Mouse (Mus musculus) T-helper 17 cell (primary cell): ENCODE measurements around the gene a.
"Not testable (repeated sequence)": the region's sequence is repeated elsewhere in the genome, so short reads cannot be mapped to it uniquely, and the experiment has no call there.

Source experiments
- in situ Hi-C, 2 experiments: fragments of 300-600 bp; cut with MboI, MseI; formaldehyde crosslinking; loops; 1 replicate in 1 of 2; 2 replicates in 1 of 2; pipeline ENCODE4 v1.15.1; 2025; ENCODE audit warnings: high pct_unique_total_duplicates in 2 of 2

a gene

DNA sequence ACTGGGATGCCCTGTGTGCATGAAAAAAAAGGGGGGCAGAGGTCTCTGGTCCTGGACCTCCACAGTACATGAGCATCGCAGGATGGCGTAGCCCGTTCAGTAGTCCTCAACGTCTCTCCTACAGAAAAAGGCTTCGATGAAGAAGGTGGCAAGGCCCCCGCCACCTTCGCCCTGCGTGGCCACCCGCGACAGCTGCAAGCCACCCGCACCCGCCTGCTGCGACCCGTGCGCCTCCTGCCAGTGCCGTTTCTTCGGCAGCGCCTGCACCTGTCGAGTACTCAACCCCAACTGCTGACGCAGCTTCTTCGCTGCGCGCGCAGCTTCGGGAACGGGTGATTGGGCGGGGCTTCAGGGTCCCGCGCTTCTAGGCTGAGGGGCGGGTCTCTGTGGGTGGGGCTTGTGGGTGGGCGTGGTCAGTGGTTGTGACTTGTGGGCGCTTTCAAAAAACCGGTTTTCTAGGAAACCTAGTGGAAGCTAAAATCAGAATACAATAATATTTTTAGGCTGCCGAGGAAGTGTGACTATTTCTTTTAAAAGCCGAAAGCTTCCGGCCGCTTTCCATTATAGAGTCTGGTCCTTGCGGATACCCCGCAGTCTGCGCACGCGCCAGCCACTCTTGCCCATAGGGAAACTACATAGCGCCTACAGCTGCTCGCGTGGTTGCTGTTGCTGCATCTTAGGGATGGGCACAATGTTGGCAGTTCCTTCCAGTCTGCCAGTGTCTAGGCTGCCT, 259.5 kb downstream of the a start:
- in situ Hi-C loops = no loop called here

DNA sequence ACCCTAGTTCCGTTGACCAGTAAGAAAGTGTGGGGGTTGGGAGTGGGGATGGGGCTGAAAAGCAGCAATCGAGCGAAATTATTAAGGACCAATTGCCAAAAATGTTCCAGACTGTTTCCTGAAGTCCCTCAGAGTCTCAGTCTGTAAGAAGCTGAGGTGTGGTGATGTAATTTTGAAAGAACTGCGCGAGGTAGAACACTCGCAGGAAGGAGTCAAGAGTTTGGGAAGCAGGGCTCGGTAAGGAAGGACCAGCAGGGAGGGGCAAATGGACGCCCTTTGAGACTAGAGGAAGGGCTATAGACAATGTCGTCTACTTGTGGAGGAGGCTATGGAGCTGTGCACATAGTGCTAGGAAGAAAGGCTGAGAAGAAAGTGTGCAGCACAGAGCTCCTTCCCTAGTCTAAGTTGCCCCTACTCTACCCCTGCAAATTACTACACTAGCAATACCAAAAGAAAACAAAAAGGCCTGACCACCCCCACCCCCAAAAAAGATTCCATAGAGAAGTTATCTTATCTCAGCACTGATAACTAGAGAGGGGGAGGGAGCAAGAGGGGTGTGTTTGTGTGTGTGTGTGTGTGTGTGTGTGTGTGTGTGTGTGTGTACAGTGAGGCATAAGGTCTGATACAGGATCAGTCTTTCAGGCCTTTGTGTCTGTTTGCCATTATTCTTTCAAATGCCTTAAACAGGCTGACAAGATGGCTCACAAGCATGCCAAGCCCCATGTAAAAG, 260.6 kb downstream of the a start:
- in situ Hi-C loops = no loop called here

DNA sequence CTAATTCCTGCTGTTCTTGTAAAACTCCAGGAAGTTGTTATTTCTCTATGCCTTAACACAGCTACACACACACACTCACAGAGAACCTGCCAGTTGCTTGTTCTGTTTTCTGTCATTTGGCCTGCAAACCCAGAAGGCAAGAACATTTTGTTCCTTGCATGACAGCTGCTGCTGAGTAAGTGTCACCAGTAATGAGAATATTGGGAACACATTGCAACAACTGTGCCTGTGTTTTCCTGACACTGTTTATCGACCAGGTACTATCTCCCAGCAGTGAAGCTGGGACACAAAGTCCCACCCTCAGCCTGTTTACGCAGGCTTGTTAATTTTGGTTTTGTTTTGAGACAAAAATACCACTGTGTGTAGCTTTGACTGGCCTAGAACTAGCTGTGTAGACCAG, 261.5 kb downstream of the a start:
- in situ Hi-C loops = no loop called here

DNA sequence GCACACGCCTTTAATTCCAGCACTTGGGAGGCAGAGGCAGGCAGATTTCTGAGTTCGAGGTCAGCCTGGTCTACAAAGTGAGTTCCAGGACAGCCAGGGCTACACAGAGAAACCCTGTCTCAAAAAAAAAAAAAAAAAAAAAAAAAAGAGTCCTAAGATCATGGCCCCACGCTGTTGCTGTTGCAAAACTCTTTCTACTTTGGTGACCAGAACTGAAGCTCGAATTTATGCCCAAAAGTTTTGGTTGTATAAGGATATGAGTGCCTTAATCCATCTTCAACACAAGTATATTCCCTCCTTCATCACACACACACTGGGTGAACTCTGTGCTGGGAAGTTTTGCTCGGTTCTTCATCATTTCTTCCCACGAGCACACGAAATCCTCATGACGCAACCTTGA, 262.3 kb downstream of the a start:
- in situ Hi-C loops = not testable (repeated sequence)

DNA sequence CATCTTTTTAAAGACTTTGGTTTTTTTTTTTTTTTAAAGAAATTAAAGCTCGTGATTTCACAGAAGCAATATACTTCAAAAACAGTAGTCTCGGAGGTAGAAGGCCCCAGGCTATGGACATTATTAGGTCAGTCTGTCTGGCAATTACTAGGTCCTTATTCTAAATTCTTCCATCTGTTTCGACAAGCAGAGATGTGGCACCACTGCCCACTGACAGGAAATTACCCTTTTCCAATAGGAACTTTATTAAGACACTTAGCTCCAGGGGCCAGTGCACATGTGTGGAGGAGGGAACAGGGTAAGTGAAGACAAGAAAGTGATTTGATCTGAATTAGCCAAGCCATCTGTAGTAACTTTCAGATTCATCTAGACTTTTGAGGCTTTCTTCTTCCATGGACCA, 263.5 kb downstream of the a start:
- in situ Hi-C loops = no loop called here

DNA sequence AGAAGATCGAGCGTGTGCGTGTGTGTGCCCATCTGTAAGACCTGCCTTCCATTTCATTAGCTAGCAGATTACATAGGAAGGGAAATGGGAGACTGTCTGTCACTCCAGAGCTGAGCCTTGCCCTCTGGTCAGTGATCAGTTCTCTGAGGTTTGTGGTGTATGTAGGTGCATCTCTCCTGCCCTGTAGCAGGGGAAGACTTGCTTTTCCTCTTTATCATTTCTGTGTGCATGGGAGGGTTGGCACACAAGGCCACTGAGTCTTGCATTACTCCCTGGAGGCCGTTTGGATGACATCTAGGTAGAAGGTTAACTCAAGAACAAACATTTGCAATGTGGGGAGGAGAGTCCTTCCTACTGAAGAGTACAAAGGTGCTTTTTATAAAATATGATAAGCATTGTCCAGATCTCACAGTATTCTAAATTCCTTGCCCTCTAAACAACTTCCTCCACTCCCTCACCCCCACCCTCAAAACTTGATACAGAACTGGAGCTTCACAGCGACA, 264.9 kb downstream of the a start:
- in situ Hi-C loops = no loop called here

DNA sequence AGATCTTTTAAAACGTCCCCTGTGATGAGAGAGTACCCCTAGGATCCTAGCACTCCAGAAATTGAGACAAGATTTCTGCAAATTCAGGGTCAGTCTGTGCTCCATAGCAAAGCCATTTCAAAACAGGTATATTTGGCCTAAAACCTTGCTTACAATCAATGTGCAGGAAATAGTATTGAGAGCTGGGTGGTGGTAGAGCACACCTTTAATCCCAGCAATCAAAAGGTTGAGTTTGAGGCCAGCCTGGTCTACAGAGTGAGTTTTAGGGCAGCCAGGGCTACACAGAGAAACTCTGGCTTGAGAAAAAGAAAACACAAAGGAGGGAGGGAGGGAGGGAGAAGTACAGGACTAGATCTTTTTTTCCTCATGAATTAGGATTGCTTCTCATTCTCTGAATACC, 266.2 kb downstream of the a start:
- in situ Hi-C loops = no loop called here

DNA sequence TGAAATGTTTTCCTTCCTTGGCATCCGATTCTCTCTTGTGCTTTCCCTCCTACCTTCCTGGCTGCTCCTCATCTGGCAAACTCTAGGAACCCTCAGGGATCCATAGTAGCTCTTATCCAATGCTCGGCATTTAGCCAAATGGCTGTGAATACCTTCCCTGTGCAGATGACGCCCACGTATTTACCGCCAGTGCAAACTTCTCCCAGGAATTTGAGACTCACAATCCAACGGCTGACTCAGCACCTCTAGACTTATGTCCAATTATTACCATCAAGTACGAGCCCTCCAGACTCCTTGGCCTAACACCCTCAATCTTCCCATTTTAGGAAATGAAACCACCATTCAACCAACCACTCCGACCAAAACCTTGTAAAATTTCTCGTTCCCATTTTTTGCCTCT, 279.8 kb downstream of the a start:
- in situ Hi-C loops = loop anchor here in 1 of 2 experiments (10.0 kb wide), 2 partner anchors 336 to 1116 kb away; no protein-coding TSS in a partner anchor

DNA sequence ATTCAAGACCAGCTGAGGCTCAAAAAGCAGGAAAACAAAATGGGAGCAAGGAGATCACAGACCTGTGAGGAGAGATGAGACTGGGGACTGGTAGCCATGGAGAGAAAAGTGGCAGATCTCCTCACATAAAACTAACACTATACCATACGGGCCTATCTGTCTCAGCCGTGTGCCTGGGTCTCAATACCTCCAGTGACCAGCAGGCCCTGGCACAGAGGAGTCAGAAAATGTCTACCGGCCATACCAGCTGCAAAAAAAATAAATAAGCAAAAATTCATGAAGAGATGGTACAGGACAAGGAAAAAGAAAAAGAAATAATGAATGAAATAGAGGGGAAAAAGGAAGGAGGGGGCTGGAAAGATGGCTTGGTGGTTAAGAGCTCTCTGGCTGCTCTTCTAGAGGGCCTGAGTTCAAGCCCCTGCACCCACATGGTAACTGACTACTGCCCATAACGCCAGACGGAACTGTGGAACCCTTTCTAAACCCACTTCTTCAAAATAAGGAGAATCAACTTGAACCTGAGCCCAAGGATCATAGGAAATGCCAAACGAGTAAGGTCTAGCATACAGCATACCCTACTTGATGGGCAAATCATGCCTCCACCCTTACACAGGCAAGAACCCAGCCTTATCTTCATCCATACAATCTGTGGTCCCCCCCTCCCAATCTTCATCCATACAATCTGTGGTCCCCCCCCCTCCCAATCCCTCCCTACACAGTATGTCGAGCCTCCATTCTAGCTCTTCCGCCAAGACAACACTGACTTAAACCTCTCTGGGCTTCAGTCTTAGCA, 281.3 kb downstream of the a start:
- in situ Hi-C loops = loop anchor here in 1 of 2 experiments (10.0 kb wide), 2 partner anchors 338 to 1118 kb away; no protein-coding TSS in a partner anchor

DNA sequence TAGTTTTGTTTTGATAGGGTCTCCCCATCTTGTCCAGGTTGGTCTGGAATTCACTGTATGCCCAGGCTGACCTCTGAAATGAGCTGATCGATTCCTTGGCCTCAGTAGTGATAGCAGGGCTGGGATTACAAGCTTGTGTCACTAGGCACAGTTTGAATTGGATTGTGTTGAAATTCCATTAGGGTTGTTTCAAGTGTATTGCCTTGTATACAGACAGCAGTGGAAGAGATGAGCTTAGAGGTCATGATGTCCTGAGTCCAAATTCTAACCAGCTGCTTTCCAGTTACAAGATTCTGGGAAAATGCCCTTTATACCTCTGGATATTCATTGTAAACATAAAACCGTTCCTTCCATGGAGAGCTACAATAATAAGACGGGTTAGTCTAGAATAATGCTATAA, 282.1 kb downstream of the a start:
- in situ Hi-C loops = loop anchor here in 1 of 2 experiments (10.0 kb wide), 2 partner anchors 339 to 1119 kb away; no protein-coding TSS in a partner anchor

DNA sequence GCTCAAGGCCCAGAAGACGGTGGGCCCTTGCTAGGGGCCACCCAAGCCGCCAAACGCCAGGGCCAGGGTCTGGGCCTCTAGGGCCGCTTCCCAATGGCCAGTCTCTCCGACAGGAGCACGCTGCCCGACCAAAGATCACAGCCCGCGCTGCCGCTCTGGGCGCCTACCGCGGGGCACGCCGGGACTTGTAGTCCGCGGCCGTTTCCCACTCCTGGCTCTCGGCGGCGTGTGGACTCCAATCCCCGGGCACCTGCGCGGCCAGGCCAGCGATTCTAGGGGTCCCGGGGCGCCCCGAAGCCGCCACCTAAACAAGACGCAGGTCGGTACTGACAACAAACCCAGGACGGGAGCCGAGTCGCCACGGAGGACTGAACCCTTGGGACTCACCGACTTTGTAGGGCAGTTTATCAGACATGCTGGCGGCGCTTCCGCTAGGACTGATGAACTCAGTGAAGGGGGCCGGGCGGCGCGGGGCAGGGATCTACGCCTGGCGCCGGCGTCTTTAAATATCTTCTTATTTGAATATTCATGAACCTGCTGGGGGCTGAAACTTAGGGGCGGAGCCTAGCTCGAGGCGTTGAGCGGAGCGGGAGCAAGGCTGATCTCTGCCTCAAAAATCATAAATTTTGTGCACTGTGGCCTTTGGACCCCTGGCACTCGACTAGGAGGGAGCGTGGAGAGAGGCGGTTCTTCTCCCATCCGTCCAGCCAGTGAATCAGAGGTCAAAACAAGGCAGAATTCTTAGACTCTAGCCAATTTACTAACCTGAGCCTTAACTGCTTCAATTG, 283.0 kb downstream of the a start, which contains the start of gene Ahcy:
Gene Ahcy, minus strand, starts transcription at position 520 of the 788 bp plus-strand sequence.
- in situ Hi-C loops = loop anchor here in 1 of 2 experiments (10.0 kb wide), 2 partner anchors 339 to 1119 kb away; no protein-coding TSS in a partner anchor

DNA sequence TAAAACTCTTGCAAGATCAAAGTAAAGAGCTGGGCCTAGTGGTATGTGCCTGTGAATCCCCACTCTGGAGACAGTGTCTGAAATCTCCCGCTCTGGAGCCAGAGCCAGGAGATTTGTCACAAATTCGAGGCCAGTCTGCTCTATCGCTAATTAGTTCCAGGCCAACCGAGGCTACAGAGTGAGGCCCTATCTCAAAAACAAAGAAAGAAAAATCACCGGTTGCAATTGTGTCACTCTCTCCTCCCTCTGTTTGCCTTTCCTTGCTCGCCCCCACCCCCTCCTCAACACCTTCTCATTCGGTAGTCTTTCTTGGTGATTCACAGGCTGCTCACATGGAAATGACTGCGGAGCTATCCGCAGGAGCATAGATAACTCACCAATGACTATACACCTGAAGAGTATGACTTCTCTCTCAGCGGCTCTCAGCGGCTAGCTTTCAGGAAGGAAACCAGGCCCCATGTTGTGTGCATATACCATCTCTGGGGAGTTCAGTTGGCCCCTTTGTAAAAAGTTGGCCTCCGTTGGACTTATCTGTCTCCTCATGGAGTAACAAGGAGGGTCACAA, 283.6 kb downstream of the a start:
- in situ Hi-C loops = loop anchor here in 1 of 2 experiments (10.0 kb wide), 2 partner anchors 340 to 1120 kb away; no protein-coding TSS in a partner anchor

DNA sequence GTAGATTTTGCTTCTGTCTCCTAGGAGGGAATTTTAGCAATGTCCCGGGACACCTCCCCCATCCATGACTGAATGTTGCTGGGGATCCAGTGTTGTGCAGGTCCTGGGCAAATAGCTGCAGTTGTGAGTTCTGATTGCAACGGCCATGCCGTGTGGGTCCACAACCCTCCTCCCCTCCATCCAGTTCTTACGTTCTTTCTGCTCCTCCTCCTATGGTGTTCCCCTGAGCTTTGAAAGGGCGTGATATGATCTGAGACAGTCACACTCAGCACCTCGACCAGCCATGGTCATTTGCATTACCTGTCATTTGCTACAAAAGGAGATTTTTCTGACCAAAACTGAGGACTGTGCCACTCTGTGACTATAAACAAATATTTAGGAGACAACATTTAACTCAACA, 284.4 kb downstream of the a start:
- in situ Hi-C loops = loop anchor here in 1 of 2 experiments (10.0 kb wide), 2 partner anchors 341 to 1121 kb away; no protein-coding TSS in a partner anchor

DNA sequence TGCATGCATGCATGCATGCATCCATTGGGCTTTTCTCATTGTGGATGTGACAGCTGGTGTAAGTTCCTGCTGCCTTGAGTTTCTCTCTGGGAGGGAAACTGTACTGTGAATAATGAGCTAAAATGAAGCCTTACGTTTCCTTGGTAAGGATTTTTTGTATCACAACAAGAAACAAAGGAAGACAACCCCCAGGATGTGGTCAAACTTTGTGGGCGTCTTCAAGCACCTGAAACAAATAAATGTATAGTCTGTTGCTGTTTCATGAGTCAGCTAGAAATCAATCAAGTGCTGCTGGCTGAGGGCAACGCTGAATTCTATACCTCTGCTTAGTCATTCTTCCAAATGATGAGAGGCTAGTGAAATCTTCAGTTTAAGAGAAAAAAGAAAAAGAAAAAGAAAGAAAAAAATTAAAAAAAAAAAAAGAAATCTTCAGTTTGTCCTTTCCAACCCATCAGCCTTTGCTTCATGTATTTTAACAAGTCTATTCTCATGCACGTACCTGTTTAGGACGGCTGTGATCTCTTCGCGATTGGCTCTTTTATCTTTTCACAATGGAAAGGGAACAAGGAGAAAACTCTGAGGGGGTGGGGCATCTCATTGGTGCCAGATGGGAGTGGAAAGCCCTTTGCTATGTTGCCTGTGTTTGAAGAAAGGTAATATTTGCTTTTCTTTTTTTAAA, 288.4 kb downstream of the a start:
- in situ Hi-C loops = loop anchor here (5.0 to 10.0 kb wide), 3 partner anchors 93 to 1125 kb away; no protein-coding TSS in a partner anchor

DNA sequence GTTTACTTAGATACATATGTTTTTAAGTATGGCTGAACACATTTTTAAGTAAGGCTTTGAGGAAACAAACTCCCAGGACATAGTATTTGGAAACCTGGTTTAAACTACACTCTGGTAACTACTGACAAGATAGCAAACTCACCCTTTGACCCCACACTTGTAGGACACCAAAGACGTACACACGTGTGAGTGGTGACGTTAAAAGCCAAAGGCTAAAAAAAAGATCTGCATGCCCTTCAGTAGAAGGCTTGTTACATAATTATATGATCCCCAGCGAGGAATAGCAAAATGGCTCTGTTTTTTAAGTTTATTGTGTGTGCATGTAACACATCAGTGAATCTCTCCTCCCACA, 289.0 kb downstream of the a start:
- in situ Hi-C loops = loop anchor here in 1 of 2 experiments (5.0 kb wide), 1 partner anchor 92 kb away; no protein-coding TSS in a partner anchor

DNA sequence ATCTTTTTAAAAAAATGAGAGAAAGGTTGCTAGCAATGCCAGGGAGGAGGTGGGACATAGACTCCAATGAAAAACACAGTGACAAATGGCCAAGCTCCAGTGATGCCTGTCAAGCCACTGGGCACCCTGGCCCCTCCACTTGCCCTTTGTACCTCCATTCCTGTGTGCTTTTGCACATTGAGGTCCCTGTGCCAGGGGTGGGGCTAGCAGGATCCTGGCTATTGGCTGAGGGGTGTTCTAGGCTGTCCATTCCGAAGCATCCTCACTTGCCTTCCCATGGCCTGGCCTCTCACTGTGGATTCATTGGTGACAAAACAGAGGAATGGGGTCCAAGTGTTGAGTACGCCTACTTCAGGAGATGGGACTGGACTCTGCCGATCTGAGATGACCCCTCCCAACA, 289.9 kb downstream of the a start:
- in situ Hi-C loops = loop anchor here in 1 of 2 experiments (5.0 kb wide), 1 partner anchor 91 kb away; no protein-coding TSS in a partner anchor

DNA sequence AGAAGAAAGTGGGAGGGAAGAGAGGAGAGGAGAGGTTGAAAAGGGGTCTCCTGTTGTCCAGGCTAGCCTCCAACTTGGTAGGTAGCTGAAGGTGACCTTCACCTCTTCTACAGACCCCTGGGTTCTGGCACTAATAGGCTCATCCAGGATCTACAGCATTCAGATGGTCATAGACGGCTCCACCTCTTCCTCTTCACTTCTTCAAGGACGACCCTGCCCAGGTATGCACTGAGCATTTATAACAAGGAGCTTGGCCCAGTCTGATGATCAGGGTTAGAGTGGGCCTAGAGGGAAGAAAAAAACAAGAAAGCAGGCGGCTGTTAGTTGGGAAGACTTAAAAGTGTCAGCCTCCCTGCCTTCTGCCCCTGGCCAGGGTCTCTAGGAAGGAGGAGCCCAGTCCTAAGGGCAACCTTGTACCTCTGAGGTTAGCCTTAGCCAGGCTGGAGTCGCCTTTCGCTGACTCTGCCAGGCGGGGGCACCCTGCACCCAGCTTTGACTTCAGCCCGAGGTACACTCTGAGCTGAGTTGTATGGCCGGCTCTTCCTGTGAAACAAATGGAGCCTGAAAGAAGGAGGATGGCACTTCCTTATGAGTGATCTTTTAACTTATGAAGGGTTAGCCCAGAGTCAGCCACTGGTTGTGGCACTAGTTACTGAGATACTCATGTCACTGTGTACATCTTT, 291.1 kb downstream of the a start:
- in situ Hi-C loops = loop anchor here in 1 of 2 experiments (5.0 kb wide), 1 partner anchor 90 kb away; no protein-coding TSS in a partner anchor

DNA sequence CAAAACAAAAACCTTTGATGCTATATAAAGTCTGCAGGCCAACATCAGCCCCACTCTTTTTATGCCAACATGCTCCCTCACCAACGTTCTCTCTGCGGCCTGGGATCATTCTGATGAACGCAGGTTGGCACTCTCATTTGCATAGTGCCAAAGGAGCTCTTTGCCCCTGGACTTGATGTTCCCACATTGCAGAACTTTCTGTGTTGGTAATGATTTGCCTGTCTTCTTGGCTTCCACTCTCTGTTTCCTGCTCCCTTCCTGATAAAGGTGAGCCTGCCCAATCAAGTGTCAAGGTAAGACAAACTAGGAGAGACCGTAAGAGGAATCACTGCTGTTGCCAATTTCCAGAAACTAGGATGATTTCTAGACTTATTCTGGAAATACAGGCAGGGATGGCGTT, 293.3 kb downstream of the a start:
- in situ Hi-C loops = loop anchor here in 1 of 2 experiments (5.0 kb wide), 1 partner anchor 88 kb away; no protein-coding TSS in a partner anchor

DNA sequence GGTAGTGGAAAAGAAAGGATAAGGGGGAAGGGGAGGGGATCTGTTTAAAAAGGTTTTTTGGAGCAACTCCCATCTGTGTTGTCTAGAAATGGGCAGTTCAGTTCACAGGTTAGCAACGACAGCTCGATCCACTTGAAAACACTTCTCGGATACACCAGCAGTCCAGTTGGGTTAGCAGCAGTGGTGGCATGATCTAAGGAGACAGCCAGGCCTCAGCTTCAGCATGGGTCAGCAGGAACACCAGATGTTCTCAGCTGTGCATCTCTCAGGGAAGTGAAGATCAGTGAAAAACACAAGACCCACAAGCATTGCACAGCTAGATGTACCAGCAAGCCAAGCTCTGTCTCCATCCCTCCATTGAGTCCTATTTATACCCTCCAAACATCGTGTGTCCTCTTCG, 295.1 kb downstream of the a start:
- in situ Hi-C loops = no loop called here
